Mouse (Mus musculus): Measurements from ENCODE around the gene Spint5. TPM values are rescaled to one million over a fixed set of nuclear protein-coding genes. Genes with fewer than 3 reads are reported as not detected.
A peak's percentile ranks its signal among the peaks of the same experiment; 100 is the strongest.
"Not testable (repeated sequence)": the region's sequence is repeated elsewhere in the genome, so short reads cannot be mapped to it uniquely, and the experiment has no call there.

Spint5 gene
- polyA plus RNA-seq, 1 experiment from 2014 or later: not detected

GRCm38 (mm10) chr2:164684807-164685206 is 30.3 kb upstream of the Spint5 start, which contains the start of gene Wfdc13:
Gene Wfdc13 (plus strand): TSS chr2:164685107.
- Histone ChIP-seq H3K36me3 (ENCODE audit: control insufficient read depth, insufficient read depth, low read length) (no peaks in the 10 kb centered on the region), H3K27ac (replicated peaks; ENCODE audit: low read depth, low read length) (no peak within 1 kb of the TSS), H3K4me2 (ENCODE audit: low read depth, low read length) (no peak within 1 kb of the TSS), H3K27me3 (replicated peaks; ENCODE audit: control insufficient read depth, insufficient read depth, low read length) (no peaks in the 10 kb centered on the region), H3K4me1 (ENCODE audit: control insufficient read depth, insufficient read depth, low read length) (no peaks in the 10 kb centered on the region), H3K9me3 (ENCODE audit: control insufficient read depth, low read length) (no peaks in the 10 kb centered on the region), H3K9ac (ENCODE audit: low read depth, low read length) (no peak within 1 kb of the TSS), H3K4me3 (ENCODE audit: low read depth, low read length) (no peak within 1 kb of the TSS)
- 76% methylated on average over 3 of the region's 3 CpGs for WGBS
- no peak for DNase-seq (ENCODE audit: low spot score)
- ATAC-seq (ENCODE audit: low read depth): no peak

GRCm38 (mm10) chr2:164698201-164698600 is 16.9 kb upstream of the Spint5 start, which contains the start of gene Spint4:
Gene Spint4 (plus strand): TSS chr2:164698501.
- no peak for ATAC-seq (ENCODE audit: low read depth)

GRCm38 (mm10) chr2:164700959-164701358 is 14.1 kb upstream of the Spint5 start:
- ATAC-seq (ENCODE audit: low read depth): peak; percentile 53; the same call in 1 of the 2 replicates
- Histone ChIP-seq H3K27ac (replicated peaks; ENCODE audit: low read depth, low read length) (no peak overlapping the region), H3K4me1 (ENCODE audit: control insufficient read depth, insufficient read depth, low read length) (no peaks in the 10 kb centered on the region), H3K4me3 (ENCODE audit: low read depth, low read length) (no peak overlapping the region), H3K36me3 (ENCODE audit: control insufficient read depth, insufficient read depth, low read length) (no peaks in the 10 kb centered on the region), H3K9me3 (ENCODE audit: control insufficient read depth, low read length) (no peaks in the 10 kb centered on the region), H3K9ac (ENCODE audit: low read depth, low read length) (no peak overlapping the region), H3K27me3 (replicated peaks; ENCODE audit: control insufficient read depth, insufficient read depth, low read length) (no peaks in the 10 kb centered on the region), H3K4me2 (ENCODE audit: low read depth, low read length) (no peak overlapping the region)
- DNase-seq (ENCODE audit: low spot score): peak; percentile 48
- 68% methylated on average over 5 of the region's 5 CpGs for WGBS

More at GRCm38 (mm10) chr2:164698201-164698600, 16.9 kb upstream of the Spint5 start, which contains the start of gene Spint4:
- no peak within 1 kb of the TSS for H3K27ac ChIP-seq (replicated peaks; ENCODE audit: low read depth, low read length)
- H3K4me2 ChIP-seq (ENCODE audit: low read depth, low read length): no peak within 1 kb of the TSS
- H3K9me3 ChIP-seq (ENCODE audit: control insufficient read depth, low read length): no peaks in the 10 kb centered on the region
- 83% methylated on average over 4 of the region's 4 CpGs for WGBS
- no peak within 1 kb of the TSS for H3K9ac ChIP-seq (ENCODE audit: low read depth, low read length)
- DNase-seq (ENCODE audit: low spot score): no peak
- no peaks in the 10 kb centered on the region for H3K4me1 ChIP-seq (ENCODE audit: control insufficient read depth, insufficient read depth, low read length)
- H3K27me3 ChIP-seq (replicated peaks; ENCODE audit: control insufficient read depth, insufficient read depth, low read length): no peaks in the 10 kb centered on the region
- no peak within 1 kb of the TSS for H3K4me3 ChIP-seq (ENCODE audit: low read depth, low read length)
- no peaks in the 10 kb centered on the region for H3K36me3 ChIP-seq (ENCODE audit: control insufficient read depth, insufficient read depth, low read length)

- H3K9me3 ChIP-seq (ENCODE audit: control insufficient read depth, low read length): no peaks in the 10 kb centered on the region
- H3K4me2 ChIP-seq (ENCODE audit: low read depth, low read length): no peak overlapping the region
- H3K4me3 ChIP-seq (ENCODE audit: low read depth, low read length): no peak overlapping the region
- WGBS: 87% methylated on average over 5 of the region's 5 CpGs
- no peak overlapping the region for H3K27ac ChIP-seq (replicated peaks; ENCODE audit: low read depth, low read length)
- H3K36me3 ChIP-seq (ENCODE audit: control insufficient read depth, insufficient read depth, low read length): no peaks in the 10 kb centered on the region
- no peaks in the 10 kb centered on the region for H3K27me3 ChIP-seq (replicated peaks; ENCODE audit: control insufficient read depth, insufficient read depth, low read length)
- DNase-seq (ENCODE audit: low spot score): no peak
- no peak overlapping the region for H3K9ac ChIP-seq (ENCODE audit: low read depth, low read length)
- no peak for ATAC-seq (ENCODE audit: low read depth)
- no peaks in the 10 kb centered on the region for H3K4me1 ChIP-seq (ENCODE audit: control insufficient read depth, insufficient read depth, low read length)
These were observed 13.3 kb upstream of the Spint5 start for GRCm38 (mm10) chr2:164701761-164702160.

GRCm38 (mm10) chr2:164704235-164704634 is 10.9 kb upstream of the Spint5 start:
- no peak overlapping the region for H3K4me2 ChIP-seq (ENCODE audit: low read depth, low read length)
- H3K4me1 ChIP-seq (ENCODE audit: control insufficient read depth, insufficient read depth, low read length): no peaks in the 10 kb centered on the region
- H3K36me3 ChIP-seq (ENCODE audit: control insufficient read depth, insufficient read depth, low read length): no peaks in the 10 kb centered on the region
- ATAC-seq (ENCODE audit: low read depth) (no peak), DNase-seq (ENCODE audit: low spot score) (no peak)
- no peak overlapping the region for H3K27ac ChIP-seq (replicated peaks; ENCODE audit: low read depth, low read length)
- no peaks in the 10 kb centered on the region for H3K27me3 ChIP-seq (replicated peaks; ENCODE audit: control insufficient read depth, insufficient read depth, low read length)
- WGBS: 78% methylated on average over 5 of the region's 5 CpGs
- no peak overlapping the region for H3K9ac ChIP-seq (ENCODE audit: low read depth, low read length)
- H3K9me3 ChIP-seq (ENCODE audit: control insufficient read depth, low read length): no peaks in the 10 kb centered on the region
- H3K4me3 ChIP-seq (ENCODE audit: low read depth, low read length): no peak overlapping the region

- 90% methylated on average over 6 of the region's 6 CpGs for WGBS
- no peak overlapping the region for H3K27ac ChIP-seq (replicated peaks; ENCODE audit: low read depth, low read length)
These were observed 9.8 kb upstream of the Spint5 start for GRCm38 (mm10) chr2:164705328-164705727.

GRCm38 (mm10) chr2:164705991-164706390 is 9.1 kb upstream of the Spint5 start:
- H3K9me3 ChIP-seq (ENCODE audit: control insufficient read depth, low read length): no peaks in the 10 kb centered on the region
- no peaks in the 10 kb centered on the region for H3K4me1 ChIP-seq (ENCODE audit: control insufficient read depth, insufficient read depth, low read length)
- WGBS: 90% methylated on average over 14 of the region's 14 CpGs
- no peak overlapping the region for H3K4me3 ChIP-seq (ENCODE audit: low read depth, low read length)
- H3K9ac ChIP-seq (ENCODE audit: low read depth, low read length): no peak overlapping the region
- no peak overlapping the region for H3K27ac ChIP-seq (replicated peaks; ENCODE audit: low read depth, low read length)
- H3K27me3 ChIP-seq (replicated peaks; ENCODE audit: control insufficient read depth, insufficient read depth, low read length): no peaks in the 10 kb centered on the region
- ATAC-seq (ENCODE audit: low read depth): no peak
- H3K36me3 ChIP-seq (ENCODE audit: control insufficient read depth, insufficient read depth, low read length): no peaks in the 10 kb centered on the region
- H3K4me2 ChIP-seq (ENCODE audit: low read depth, low read length): no peak overlapping the region
- DNase-seq (ENCODE audit: low spot score): no peak

More at GRCm38 (mm10) chr2:164705328-164705727, 9.8 kb upstream of the Spint5 start:
- no peaks in the 10 kb centered on the region for H3K27me3 ChIP-seq (replicated peaks; ENCODE audit: control insufficient read depth, insufficient read depth, low read length)
- no peak overlapping the region for H3K4me2 ChIP-seq (ENCODE audit: low read depth, low read length)
- no peaks in the 10 kb centered on the region for H3K9me3 ChIP-seq (ENCODE audit: control insufficient read depth, low read length)
- no peak overlapping the region for H3K9ac ChIP-seq (ENCODE audit: low read depth, low read length)
- ATAC-seq (ENCODE audit: low read depth) (no peak), DNase-seq (ENCODE audit: low spot score) (no peak)
- no peaks in the 10 kb centered on the region for H3K36me3 ChIP-seq (ENCODE audit: control insufficient read depth, insufficient read depth, low read length)
- no peaks in the 10 kb centered on the region for H3K4me1 ChIP-seq (ENCODE audit: control insufficient read depth, insufficient read depth, low read length)
- H3K4me3 ChIP-seq (ENCODE audit: low read depth, low read length): no peak overlapping the region

GRCm38 (mm10) chr2:164716194-164716786 is 1.2 kb downstream of the Spint5 start:
- H3K4me3 ChIP-seq (ENCODE audit: low read depth, low read length); H3K9me3 ChIP-seq (ENCODE audit: control insufficient read depth, low read length); H3K36me3 ChIP-seq (ENCODE audit: control insufficient read depth, insufficient read depth, low read length); H3K27me3 ChIP-seq (replicated peaks; ENCODE audit: control insufficient read depth, insufficient read depth, low read length); H3K27ac ChIP-seq (replicated peaks; ENCODE audit: low read depth, low read length); H3K4me1 ChIP-seq (ENCODE audit: control insufficient read depth, insufficient read depth, low read length); ATAC-seq (ENCODE audit: low read depth); H3K9ac ChIP-seq (ENCODE audit: low read depth, low read length); DNase-seq (ENCODE audit: low spot score); H3K4me2 ChIP-seq (ENCODE audit: low read depth, low read length): not testable (repeated sequence)
- WGBS: 93% methylated on average over 20 of the region's 23 CpGs

- Histone ChIP-seq H3K4me3 (ENCODE audit: low read depth, low read length) (no peak overlapping the region), H3K4me1 (ENCODE audit: control insufficient read depth, insufficient read depth, low read length) (no peaks in the 10 kb centered on the region), H3K9ac (ENCODE audit: low read depth, low read length) (no peak overlapping the region), H3K36me3 (ENCODE audit: control insufficient read depth, insufficient read depth, low read length) (no peaks in the 10 kb centered on the region), H3K27ac (replicated peaks; ENCODE audit: low read depth, low read length) (no peak overlapping the region), H3K4me2 (ENCODE audit: low read depth, low read length) (no peak overlapping the region), H3K27me3 (replicated peaks; ENCODE audit: control insufficient read depth, insufficient read depth, low read length) (no peaks in the 10 kb centered on the region), H3K9me3 (ENCODE audit: control insufficient read depth, low read length) (0 out of 2 replicates have a peak, but pooled peaks cover 3% of the 10 kb centered on the region)
- DNase-seq (ENCODE audit: low spot score) (no peak), ATAC-seq (ENCODE audit: low read depth) (no peak)
- 59% methylated on average over 3 of the region's 4 CpGs for WGBS
These were observed 8.2 kb downstream of the Spint5 start for GRCm38 (mm10) chr2:164723276-164723675.

All from embryonic facial prominence, embryonic 14.5 days (tissue).